Mouse (Mus musculus) forebrain, embryonic 13.5 days (tissue): ENCODE measurements at regions not wholly inside any gene's neighbourhood (a gene's known extent, or its start where the extent isn't known, plus 50 kb on each side); places are given as distances from the start of the nearest gene placed in this dataset.
A peak's percentile ranks its signal among the peaks of the same experiment; 100 is the strongest.

Source experiments
- ATAC-seq: fragments of 200-750 bp; cut with Nextera tagmentation; 2 replicates; pipeline ENCODE4 v1.8.0; 2017
- H3K27ac ChIP-seq: fragments of 300-500 bp; sonication (generic); 2 replicates; pipeline ENCODE4 v1.5.1; 2015; ENCODE audit warnings: inconsistent platforms, mild to moderate bottlenecking, moderate library complexity
- H3K27me3 ChIP-seq: fragments of 300-500 bp; sonication (generic); 2 replicates; pipeline ENCODE4 v1.6.1; 2015; ENCODE audit warnings: mild to moderate bottlenecking, inconsistent platforms
- H3K36me3 ChIP-seq: fragments of 300-500 bp; sonication (generic); 2 replicates; pipeline ENCODE4 v1.6.1; 2015; ENCODE audit warnings: mild to moderate bottlenecking, inconsistent platforms; ENCODE audit not compliant: poor library complexity, severe bottlenecking
- H3K4me1 ChIP-seq: fragments of 300-500 bp; sonication (generic); 2 replicates; pipeline ENCODE4 v1.6.1; 2015; ENCODE audit warnings: inconsistent platforms
- H3K4me2 ChIP-seq: fragments of 300-500 bp; sonication (generic); 2 replicates; pipeline ENCODE4 v1.6.1; 2015; ENCODE audit warnings: inconsistent platforms, mild to moderate bottlenecking, moderate library complexity
- H3K4me3 ChIP-seq: fragments of 300-500 bp; sonication (generic); 2 replicates; pipeline ENCODE4 v1.5.1; 2015; ENCODE audit warnings: mild to moderate bottlenecking, inconsistent platforms
- H3K9ac ChIP-seq: fragments of 300-500 bp; sonication (generic); 2 replicates; pipeline ENCODE4 v1.6.1; 2015; ENCODE audit warnings: mild to moderate bottlenecking, inconsistent platforms
- H3K9me3 ChIP-seq: fragments of 300-500 bp; sonication (generic); replicated peaks from 2 replicates; pipeline ENCODE4 v1.6.1; 2016; ENCODE audit warnings: inconsistent platforms
- WGBS: fragments of 180-500 bp; shearing (Covaris S2); methylation state at CpG from one replicate; pipeline ENCODE4 v1.1.7; 2015; 5-methylcytosine and 5-hydroxymethylcytosine counted together

DNA sequence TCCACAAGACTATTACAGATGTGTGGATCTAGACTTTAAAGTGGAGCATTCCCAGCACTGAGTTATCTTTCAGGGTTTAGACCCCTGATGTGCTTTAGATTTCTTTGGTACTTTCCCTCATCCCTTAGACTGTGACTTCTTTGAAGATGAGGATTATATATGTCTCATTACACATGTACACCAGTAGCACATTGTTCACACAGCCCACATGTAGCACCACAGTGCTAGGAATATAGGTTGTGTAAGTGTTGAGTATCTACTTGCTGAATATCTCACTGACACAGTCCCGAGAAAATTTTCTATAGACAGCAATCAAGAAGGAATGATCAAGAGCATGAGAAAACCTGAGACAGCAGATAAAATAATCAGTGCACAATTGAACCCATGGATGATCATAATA is 243.4 kb upstream of the Brinp1 start:
- no peak for ATAC-seq
- H3K27ac ChIP-seq = no peak overlapping the region
- no peak overlapping the region for H3K4me3 ChIP-seq
- 88% methylated on average over 1 of the region's 1 CpGs for WGBS
- H3K9ac ChIP-seq = no peak overlapping the region
- H3K27me3 ChIP-seq = no peaks in the 10 kb centered on the region
- H3K4me1 ChIP-seq = no peaks in the 10 kb centered on the region
- H3K9me3 ChIP-seq = no peaks in the 10 kb centered on the region
- H3K4me2 ChIP-seq = no peak overlapping the region
- no peaks in the 10 kb centered on the region for H3K36me3 ChIP-seq

DNA sequence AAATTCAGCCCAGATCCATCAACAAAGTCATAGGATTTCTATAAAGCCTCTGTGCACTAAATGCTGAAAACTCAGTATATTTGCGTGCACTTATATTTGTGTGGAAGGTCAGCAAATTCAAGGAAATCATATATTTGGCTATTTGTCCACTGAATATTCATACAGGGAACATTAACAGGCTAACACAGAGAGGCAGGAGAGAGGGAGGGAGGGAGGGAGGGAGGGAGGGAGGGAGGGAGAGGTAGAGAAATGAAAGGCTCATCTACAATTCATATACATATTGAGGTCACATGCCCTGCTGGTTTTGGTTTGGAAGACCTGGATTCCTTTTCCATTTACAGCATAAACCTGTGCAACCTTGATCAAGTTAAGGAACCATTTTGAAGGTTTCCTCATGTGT is 241.9 kb upstream of the Brinp1 start:
- ATAC-seq = peak; percentile 37
- Histone ChIP-seq H3K27me3 (no peaks in the 10 kb centered on the region), H3K9ac (peak overlapping the region; percentile 69; the same call in 1 of the 2 replicates), H3K9me3 (no peaks in the 10 kb centered on the region), H3K4me3 (peak overlapping the region; percentile 45), H3K27ac (no peak overlapping the region), H3K4me2 (peak overlapping the region; percentile 71), H3K36me3 (no peaks in the 10 kb centered on the region), H3K4me1 (no peaks in the 10 kb centered on the region)
- 71% methylated on average over 1 of the region's 1 CpGs for WGBS

DNA sequence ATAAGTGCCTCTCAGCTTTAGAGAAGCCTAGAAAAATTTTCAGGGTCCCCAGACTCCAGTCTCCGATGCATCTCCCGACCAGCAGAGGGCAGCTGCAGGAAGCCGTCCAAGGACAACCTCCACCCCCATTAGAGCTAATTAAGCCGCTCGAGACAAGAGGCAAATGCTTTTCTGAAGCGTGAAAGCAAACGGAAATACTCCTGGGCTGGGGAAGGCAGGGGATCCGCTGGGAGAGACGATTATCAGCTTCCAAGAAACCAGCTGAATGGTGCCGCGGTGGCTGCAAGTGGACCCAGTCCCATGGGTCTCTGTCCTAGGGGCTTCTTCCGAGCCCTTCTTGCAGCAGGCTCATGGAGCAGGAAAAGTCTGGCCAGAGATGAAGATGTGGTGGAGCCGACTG is 241.4 kb upstream of the Brinp1 start:
- WGBS = 1% methylated on average over 13 of the region's 13 CpGs
- no peak overlapping the region for H3K27ac ChIP-seq
- H3K9me3 ChIP-seq = no peaks in the 10 kb centered on the region

More for the DNA sequence above, 241.4 kb upstream of the Brinp1 start:
- peak; percentile 95 for ATAC-seq
- Histone ChIP-seq H3K4me1 (no peaks in the 10 kb centered on the region), H3K4me2 (peak overlapping the region; percentile 71), H3K4me3 (peak overlapping the region; percentile 45), H3K36me3 (no peaks in the 10 kb centered on the region), H3K27me3 (no peaks in the 10 kb centered on the region), H3K9ac (peak overlapping the region; percentile 69)
